Mouse (Mus musculus) C2C12 (cell line): ENCODE data around the gene Slc4a8.

Experiments used
- CTCF ChIP-seq: IDR thresholded peaks from one replicate; pipeline ENCODE4 v1.5.1; 2011; ENCODE audit not compliant: control insufficient read depth, insufficient read depth, insufficient read length
- FOSL1 ChIP-seq: IDR thresholded peaks from one replicate; pipeline ENCODE4 v1.8.0; 2011; ENCODE audit warnings: mild to moderate bottlenecking, low read length; ENCODE audit not compliant: poor library complexity, insufficient read depth, severe bottlenecking

GRCm38 (mm10) chr15:100755498-100755859 lies 6.1 kb upstream of the Slc4a8 start:
- TF ChIP-seq CTCF: no peak
- no peak for TF ChIP-seq FOSL1
